ENCODE assay signal across 29 mouse cellular contexts in the genomic region with DNA sequence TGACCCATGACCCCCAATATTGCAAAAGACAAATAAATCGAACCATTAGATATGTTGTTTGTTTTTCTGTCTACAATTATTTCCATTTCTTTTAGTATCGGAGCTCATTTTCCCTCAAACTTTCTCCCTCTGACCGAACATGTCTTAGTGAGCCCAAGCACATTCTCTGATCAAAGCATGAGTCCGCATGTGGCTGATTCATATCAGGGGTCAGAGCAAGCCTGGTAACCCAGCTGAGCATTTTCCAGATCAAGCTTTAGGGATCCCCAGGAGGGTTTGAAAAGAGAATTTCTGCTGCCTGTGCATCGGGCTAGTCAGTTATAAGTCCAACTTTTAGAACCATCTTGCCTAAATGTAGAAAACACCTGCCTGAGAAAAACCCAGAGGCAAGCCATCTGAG.
DNase-seq lines count a peak whose midpoint lies in the region; ATAC-seq lines count a peak whose summit lies in the region.
"Had no signal": no experiment of that assay in that cellular context is flagged by ENCODE, and none has a peak within 500 bp of the region (broad histone marks: within the 10 kb centered on the region; RNA-seq: fewer than 3 reads in every experiment).

No protein-coding gene starts in this region.

- H3K4me2 ChIP-seq in heart, embryonic 12.5 days, result no peak overlapping the region
- peak overlapping the region; percentile 31 for H3K4me2 ChIP-seq in liver, embryonic 13.5 days
- H3K4me2 ChIP-seq: embryonic facial prominence, embryonic 13.5 days; hindbrain, embryonic 15.5 days; limb, embryonic 15.5 days; lung, embryonic 15.5 days; midbrain, embryonic 15.5 days; neural tube, embryonic 15.5 days; stomach, embryonic 15.5 days had no signal

- no peaks in the 10 kb centered on the region for H3K79me2 ChIP-seq in macrophage (ENCODE audit: inconsistent target)

- H3K27ac ChIP-seq in heart, embryonic 12.5 days (ENCODE audit: poor library complexity, severe bottlenecking), result no peak overlapping the region
- peak overlapping the region; percentile 81 for H3K27ac ChIP-seq in liver, embryonic 13.5 days
- 0 out of 2 replicates have a peak overlapping the region, but pooled peaks have one; percentile 10 for H3K27ac ChIP-seq in macrophage
- H3K27ac ChIP-seq: embryonic facial prominence, embryonic 13.5 days; hindbrain, embryonic 15.5 days; limb, embryonic 10.5 days; limb, embryonic 15.5 days; lung, embryonic 15.5 days; midbrain, embryonic 10.5 days; midbrain, embryonic 15.5 days; neural tube, embryonic 15.5 days; stomach, embryonic 15.5 days had no signal

- no peak overlapping the region for H3K9ac ChIP-seq in heart, embryonic 12.5 days
- H3K9ac ChIP-seq in liver, embryonic 13.5 days, result no peak overlapping the region
- H3K9ac ChIP-seq: embryonic facial prominence, embryonic 13.5 days; hindbrain, embryonic 15.5 days; limb, embryonic 15.5 days; lung, embryonic 15.5 days; midbrain, embryonic 15.5 days; neural tube, embryonic 15.5 days; stomach, embryonic 15.5 days had no signal

- DNase-seq in heart, adult 18-20 months, result no peak
- peak; percentile 25 for DNase-seq in Muller cell, postnatal 12 days (ENCODE audit: inconsistent ontology term)
- DNase-seq in liver, embryonic 13.5 days, result no peak
- no peak for DNase-seq in urinary bladder, postnatal 10 days (ENCODE audit: low spot score)
- DNase-seq in adrenal gland, postnatal 4 days (ENCODE audit: low spot score in 2 of 2), result no peak
- DNase-seq: adrenal gland, adult 2 months; adrenal gland, postnatal 36 days; cerebellum, adult 2 months; cerebellum, postnatal 25 days; kidney, adult 11 months; kidney, postnatal 14 days; layer of hippocampus, adult 9-11 months; retina, postnatal 1 day; right cerebral cortex, postnatal 14 days had no signal

- 0 out of 2 replicates have a peak, but pooled peaks have one; percentile 42 for ATAC-seq in heart, embryonic 12.5 days (ENCODE audit: insufficient number of reproducible peaks, low FRiP score)
- peak; percentile 73 for ATAC-seq in liver, embryonic 13.5 days (ENCODE audit: low read depth)
- no peak for ATAC-seq in erythroblast, adult 5-6 weeks (replicated peaks; ENCODE audit: low FRiP score, poor library complexity, severe bottlenecking)
- ATAC-seq: activated CD4-positive, CD25-positive, alpha-beta regulatory T cell, adult 4 months; inflammation-experienced regulatory T-cells, adult 6 months; midbrain, embryonic 15.5 days had no signal

- WGBS in heart, embryonic 12.5 days, result 72% methylated on average over 5 of the region's 5 CpGs
- WGBS in liver, embryonic 13.5 days (ENCODE audit: insufficient replicate concordance), result 28% methylated on average over 5 of the region's 5 CpGs
- 46% methylated on average over 5 of the region's 5 CpGs for WGBS in macrophage (ENCODE audit: missing documents)

- H3K9me3 ChIP-seq in heart, embryonic 12.5 days (replicated peaks), result 0 out of 2 replicates have a peak, but pooled peaks cover 4% of the 10 kb centered on the region
- no peaks in the 10 kb centered on the region for H3K9me3 ChIP-seq in liver, embryonic 13.5 days (replicated peaks)
- H3K9me3 ChIP-seq: embryonic facial prominence, embryonic 13.5 days; hindbrain, embryonic 15.5 days; limb, embryonic 10.5 days; limb, embryonic 15.5 days; lung, embryonic 15.5 days; midbrain, embryonic 10.5 days; midbrain, embryonic 15.5 days; neural tube, embryonic 15.5 days; stomach, embryonic 15.5 days had no signal

- H3K27me3 ChIP-seq in heart, embryonic 12.5 days (replicated peaks), result no peaks in the 10 kb centered on the region
- H3K27me3 ChIP-seq in liver, embryonic 13.5 days, result no peaks in the 10 kb centered on the region
- H3K27me3 ChIP-seq: embryonic facial prominence, embryonic 13.5 days; hindbrain, embryonic 15.5 days; limb, embryonic 15.5 days; lung, embryonic 15.5 days; midbrain, embryonic 15.5 days; neural tube, embryonic 15.5 days; stomach, embryonic 15.5 days had no signal

- H3K4me3 ChIP-seq in heart, embryonic 12.5 days, result no peak overlapping the region
- no peak overlapping the region for H3K4me3 ChIP-seq in liver, embryonic 13.5 days (replicated peaks)
- H3K4me3 ChIP-seq in macrophage (ENCODE audit: inconsistent target), result no peak overlapping the region
- H3K4me3 ChIP-seq: embryonic facial prominence, embryonic 13.5 days; erythroblast, embryonic 14.5 days; hindbrain, embryonic 15.5 days; limb, embryonic 10.5 days; limb, embryonic 15.5 days; lung, embryonic 15.5 days; midbrain, embryonic 10.5 days; midbrain, embryonic 15.5 days; neural tube, embryonic 15.5 days; stomach, embryonic 15.5 days had no signal

- no peaks in the 10 kb centered on the region for H3K36me3 ChIP-seq in heart, embryonic 12.5 days
- H3K36me3 ChIP-seq in liver, embryonic 13.5 days, result no peaks in the 10 kb centered on the region
- H3K36me3 ChIP-seq in macrophage (ENCODE audit: inconsistent target), result no peaks in the 10 kb centered on the region
- H3K36me3 ChIP-seq: embryonic facial prominence, embryonic 13.5 days; hindbrain, embryonic 15.5 days; limb, embryonic 10.5 days; limb, embryonic 15.5 days; lung, embryonic 15.5 days; midbrain, embryonic 10.5 days; midbrain, embryonic 15.5 days; neural tube, embryonic 15.5 days; stomach, embryonic 15.5 days had no signal

- peaks cover 3% of the 10 kb centered on the region; the same call in 1 of the 2 replicates for H3K4me1 ChIP-seq in heart, embryonic 12.5 days (replicated peaks)
- peaks cover 34% of the 10 kb centered on the region for H3K4me1 ChIP-seq in liver, embryonic 13.5 days (replicated peaks)
- H3K4me1 ChIP-seq: embryonic facial prominence, embryonic 13.5 days; hindbrain, embryonic 15.5 days; limb, embryonic 10.5 days; limb, embryonic 15.5 days; lung, embryonic 15.5 days; midbrain, embryonic 10.5 days; midbrain, embryonic 15.5 days; neural tube, embryonic 15.5 days; stomach, embryonic 15.5 days had no signal
